Mouse (Mus musculus) left cerebral cortex, postnatal 14 days (tissue): ENCODE measurements at regions not wholly inside any gene's neighbourhood (a gene's known extent, or its start where the extent isn't known, plus 50 kb on each side); places are given as distances from the start of the nearest gene placed in this dataset.
"Not testable (repeated sequence)": the region's sequence is repeated elsewhere in the genome, so short reads cannot be mapped to it uniquely, and the experiment has no call there.

Experiments used
- DNase-seq, 2 experiments: peaks; one replicate each; pipeline ENCODE4 v3.0.0; 2021 to 2022; ENCODE audit warnings: low spot score in 2 of 2, mixed read lengths in 1 of 2
- intact Hi-C: fragments of 180-260 bp; cut with DNase I; formaldehyde crosslinking; loops from one replicate; pipeline ENCODE4 v1.15.1; 2025

GRCm38 (mm10) chr2:78625264-78625663 lies 242.7 kb upstream of the Ube2e3 start:
- peak in 1 of 2 experiments; percentile 6 for DNase-seq
- intact Hi-C loops = no loop called here

GRCm38 (mm10) chr2:78606388-78606787 lies 261.5 kb upstream of the Ube2e3 start:
- DNase-seq = peak in 1 of 2 experiments; percentile 49
- intact Hi-C loops = no loop called here

- intact Hi-C loops = no loop called here
- DNase-seq = no peak
These were observed 267.2 kb upstream of the Ube2e3 start for GRCm38 (mm10) chr2:78600753-78601152.

GRCm38 (mm10) chr2:78598039-78598438 lies 269.9 kb upstream of the Ube2e3 start:
- intact Hi-C loops = no loop called here
- no peak for DNase-seq

GRCm38 (mm10) chr2:78596251-78596650 lies 271.7 kb upstream of the Ube2e3 start:
- no peak for DNase-seq
- intact Hi-C loops = no loop called here

GRCm38 (mm10) chr2:78580013-78580412 lies 287.9 kb upstream of the Ube2e3 start:
- DNase-seq = no peak
- intact Hi-C loops = no loop called here

- intact Hi-C loops = no loop called here
- DNase-seq = no peak
These were observed 295.4 kb upstream of the Ube2e3 start for GRCm38 (mm10) chr2:78572492-78572891.

- intact Hi-C loops = loop anchor here (10.0 kb wide), 1 partner anchor 513 kb away; no protein-coding TSS in a partner anchor
These were observed 309.8 kb upstream of the Ube2e3 start for GRCm38 (mm10) chr2:78558128-78558527.

GRCm38 (mm10) chr2:78551085-78551484 lies 316.8 kb upstream of the Ube2e3 start:
- DNase-seq = no peak
- intact Hi-C loops = loop anchor here (10.0 kb wide), 1 partner anchor 506 kb away; no protein-coding TSS in a partner anchor

More at GRCm38 (mm10) chr2:78558128-78558527, 309.8 kb upstream of the Ube2e3 start:
- no peak for DNase-seq

GRCm38 (mm10) chr2:78548683-78549467 lies 319.0 kb upstream of the Ube2e3 start:
- no peak for DNase-seq
- intact Hi-C loops = no loop called here

- intact Hi-C loops = no loop called here
These were observed 320.6 kb upstream of the Ube2e3 start for GRCm38 (mm10) chr2:78547286-78547685.

GRCm38 (mm10) chr2:78540422-78540821 lies 327.5 kb upstream of the Ube2e3 start:
- intact Hi-C loops = no loop called here
- DNase-seq = peak in 1 of 2 experiments; percentile 3

More at GRCm38 (mm10) chr2:78547286-78547685, 320.6 kb upstream of the Ube2e3 start:
- DNase-seq = no peak

GRCm38 (mm10) chr2:78539592-78540300 lies 328.2 kb upstream of the Ube2e3 start:
- no peak for DNase-seq
- intact Hi-C loops = no loop called here

GRCm38 (mm10) chr2:78537574-78537973 lies 330.4 kb upstream of the Ube2e3 start:
- intact Hi-C loops = no loop called here
- peak; percentile 12 to 15 for DNase-seq

- DNase-seq, intact Hi-C loops: not testable (repeated sequence)
These were observed 334.0 kb upstream of the Ube2e3 start for GRCm38 (mm10) chr2:78533881-78534280.

GRCm38 (mm10) chr2:78530535-78530934 lies 337.4 kb upstream of the Ube2e3 start:
- intact Hi-C loops = no loop called here

GRCm38 (mm10) chr2:78520258-78521023 lies 347.5 kb upstream of the Ube2e3 start:
- no peak for DNase-seq
- intact Hi-C loops = no loop called here

More at GRCm38 (mm10) chr2:78530535-78530934, 337.4 kb upstream of the Ube2e3 start:
- no peak for DNase-seq

GRCm38 (mm10) chr2:78493115-78493514 lies 374.8 kb upstream of the Ube2e3 start:
- DNase-seq = no peak
- intact Hi-C loops = no loop called here

- DNase-seq = no peak
These were observed 387.9 kb upstream of the Ube2e3 start for GRCm38 (mm10) chr2:78480036-78480435.

GRCm38 (mm10) chr2:78459444-78459843 lies 408.5 kb upstream of the Ube2e3 start:
- no peak for DNase-seq
- intact Hi-C loops = no loop called here

More at GRCm38 (mm10) chr2:78480036-78480435, 387.9 kb upstream of the Ube2e3 start:
- intact Hi-C loops = no loop called here
